Mouse (Mus musculus) left cerebral cortex, postnatal 36 days (tissue): ENCODE results near the gene Taf7l. TPM values are rescaled to one million over a fixed set of nuclear protein-coding genes. Genes with fewer than 3 reads are reported as not detected.

ENCODE experiments used
- DNase-seq, 2 experiments: peaks; one replicate each; pipeline ENCODE4 v3.0.0; 2021 to 2022; ENCODE audit warnings: low spot score in 2 of 2, mixed read lengths in 1 of 2
- intact Hi-C: fragments of 180-260 bp; cut with DNase I; formaldehyde crosslinking; loops from one replicate; pipeline ENCODE4 v1.15.1; 2025
- total RNA-seq, 2 experiments: library from RNA; stranded (reverse); gene quantifications; 2 replicates each; pipeline ENCODE4 v1.2.3; 2021

The Taf7l gene
- total RNA-seq: under 1 TPM in 1 of 2 experiments, not detected in 1; 0.45 TPM

DNA sequence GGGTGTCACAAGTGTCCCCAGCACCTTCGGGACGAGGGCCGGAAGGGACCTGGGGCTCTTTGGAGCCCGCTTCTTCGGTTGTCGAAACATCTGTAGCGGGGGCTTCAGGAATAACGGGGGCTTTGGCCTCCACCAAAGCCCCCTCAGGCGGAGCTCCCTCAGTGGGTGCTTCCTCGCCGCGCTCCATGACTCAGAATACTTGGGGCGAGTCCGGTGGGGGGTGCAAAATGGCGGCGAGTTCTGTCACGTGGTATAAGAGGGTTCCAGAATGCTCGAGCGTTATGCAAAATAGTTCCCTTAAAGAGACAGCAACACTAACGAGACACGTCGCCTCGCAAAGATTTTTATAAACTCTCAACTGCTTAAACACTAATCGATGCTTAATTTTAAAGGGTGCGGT, at the start of gene Taf7l:
Gene Taf7l (minus strand): TSS at position 201 of the 400 bp plus-strand sequence.
- intact Hi-C loops: no loop called here

GRCm38 (mm10) chrX:134525260-134525659, 49.0 kb upstream of the Taf7l start:
- no peak for DNase-seq
- intact Hi-C loops: no loop called here

More for the DNA sequence above, at the start of gene Taf7l:
- no peak for DNase-seq

GRCm38 (mm10) chrX:134523772-134524171, 47.5 kb upstream of the Taf7l start:
- intact Hi-C loops: no loop called here
- no peak for DNase-seq

- no peak for DNase-seq
- intact Hi-C loops: no loop called here
These were observed 33.2 kb upstream of the Taf7l start for GRCm38 (mm10) chrX:134509473-134509872.

GRCm38 (mm10) chrX:134507977-134508376, 31.7 kb upstream of the Taf7l start:
- intact Hi-C loops: no loop called here
- DNase-seq: no peak

- no peak for DNase-seq
- intact Hi-C loops: no loop called here
These were observed 24.4 kb upstream of the Taf7l start for GRCm38 (mm10) chrX:134500651-134501050.

DNA sequence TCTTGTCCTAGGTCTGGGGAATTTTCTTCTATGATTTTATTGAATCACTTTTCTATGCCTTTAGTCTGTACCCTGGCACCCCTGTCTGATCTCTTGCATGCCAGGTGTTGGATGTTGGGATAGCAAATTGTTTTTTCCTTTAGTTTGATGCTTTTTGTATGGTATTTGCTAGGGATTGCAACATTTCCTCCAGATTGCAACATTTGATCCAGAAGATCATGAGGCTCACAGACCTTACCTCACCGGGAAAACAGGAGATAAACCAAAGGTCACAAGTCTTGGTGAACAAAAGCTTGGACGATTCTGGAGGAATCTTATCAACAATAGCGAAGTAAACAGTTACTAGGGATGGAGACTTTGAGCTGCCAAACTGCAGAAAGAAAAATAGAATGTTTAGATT, 5.4 kb upstream of the Taf7l start:
- intact Hi-C loops: no loop called here
- DNase-seq: no peak

DNA sequence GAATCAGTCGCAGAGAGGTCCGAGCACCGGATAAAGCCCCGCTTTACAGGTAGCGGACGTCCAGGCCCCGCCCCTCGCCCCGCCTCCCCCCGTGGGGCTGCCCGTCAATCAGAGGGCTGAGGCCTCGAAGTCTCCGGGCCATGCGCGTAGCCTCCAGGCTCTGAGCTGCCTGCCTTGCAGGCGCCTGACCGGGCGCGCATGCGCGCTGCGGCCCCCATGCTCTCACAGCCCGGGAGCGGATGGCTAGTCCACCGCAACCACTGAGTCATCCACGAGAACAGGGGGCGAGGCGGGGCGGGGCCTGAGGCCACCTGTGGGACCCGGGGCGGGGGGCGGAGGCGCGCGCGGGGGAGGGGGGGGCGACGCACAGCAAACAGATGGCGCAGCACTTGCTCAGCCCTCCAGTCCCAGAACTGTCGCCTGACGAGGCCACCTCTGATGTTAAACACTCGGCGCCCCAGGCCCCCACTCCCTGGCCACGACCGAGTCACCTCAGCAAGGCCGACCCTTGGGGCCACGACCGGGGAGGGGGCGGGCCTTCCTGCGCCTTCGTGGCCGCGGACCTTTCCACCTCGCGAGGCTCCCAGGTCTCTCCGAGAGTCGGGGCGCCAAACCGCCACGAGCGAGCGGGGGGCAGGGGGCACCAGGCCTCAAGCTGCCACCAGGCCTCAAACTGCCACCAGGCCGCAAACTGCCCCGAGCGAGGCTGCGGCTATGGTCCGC, 1.1 kb downstream of the Taf7l start:
- no peak for DNase-seq
- intact Hi-C loops: no loop called here

DNA sequence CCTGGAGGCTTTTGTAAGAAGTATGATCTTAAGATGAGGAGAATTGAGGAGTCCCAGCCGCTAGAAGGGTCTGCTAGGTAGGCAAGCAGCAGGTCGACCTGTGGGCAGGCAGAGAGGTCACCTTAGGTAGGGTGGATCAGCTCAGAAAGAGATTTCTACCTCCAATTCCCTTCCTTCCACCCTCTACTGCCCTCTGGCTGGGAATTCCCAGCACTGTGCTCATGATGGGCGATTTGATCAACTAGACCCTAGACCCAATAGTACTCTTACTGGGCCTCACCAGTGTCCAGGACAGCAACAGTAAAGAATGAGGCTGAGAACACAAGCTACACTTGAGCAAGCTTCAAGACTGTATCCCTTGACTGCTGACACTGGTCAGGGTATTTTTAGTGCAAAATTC, 49.0 kb downstream of the Taf7l start:
- intact Hi-C loops: no loop called here
- DNase-seq: no peak

GRCm38 (mm10) chrX:134426819-134427218, 49.5 kb downstream of the Taf7l start:
- DNase-seq: no peak

GRCm38 (mm10) chrX:134425798-134426197, 50.5 kb downstream of the Taf7l start:
- intact Hi-C loops: no loop called here
- DNase-seq: no peak

More at GRCm38 (mm10) chrX:134426819-134427218, 49.5 kb downstream of the Taf7l start:
- intact Hi-C loops: no loop called here

DNA sequence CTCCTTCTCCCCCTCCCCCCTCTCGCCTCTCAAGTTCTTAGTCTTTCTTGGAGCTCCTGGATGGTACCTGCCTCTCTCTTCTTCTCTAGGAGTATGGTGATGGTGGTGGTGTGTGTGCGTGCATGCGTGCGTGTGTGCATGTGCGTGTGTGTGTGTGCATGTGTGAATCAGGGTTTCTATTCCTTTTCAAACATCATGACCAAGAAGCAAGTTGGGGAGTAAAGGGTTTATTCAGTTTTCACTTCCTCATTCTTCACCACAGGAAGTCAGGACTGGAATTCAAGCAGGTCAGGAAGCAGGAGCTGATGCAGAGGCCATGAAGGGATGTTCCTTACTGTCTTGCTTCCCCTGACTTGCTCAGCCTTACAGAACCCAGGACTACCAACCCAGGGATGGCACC, 52.0 kb downstream of the Taf7l start:
- intact Hi-C loops: no loop called here
- no peak for DNase-seq

- DNase-seq: no peak
- intact Hi-C loops: no loop called here
These were observed 56.2 kb downstream of the Taf7l start for GRCm38 (mm10) chrX:134420097-134420496.

GRCm38 (mm10) chrX:134412096-134412495, 64.2 kb downstream of the Taf7l start:
- intact Hi-C loops: no loop called here
- DNase-seq: no peak

Other genes starting within 250 kb of the Taf7l start
- gene Trmt2b, start 199.5 kb downstream of the Taf7l start, total RNA-seq: 1 to 10 TPM; 8.1 to 8.7 TPM
- gene Tmem35a, start 181.3 kb downstream of the Taf7l start, total RNA-seq: 10 to 100 TPM; 54.4 to 65.1 TPM
- gene Cenpi, start 168.4 kb downstream of the Taf7l start, total RNA-seq: under 1 TPM; 0.11 to 0.25 TPM
- gene Drp2, start 71.9 kb downstream of the Taf7l start, total RNA-seq: 10 to 100 TPM; 53.0 to 66.3 TPM
- gene Timm8a1, start 65.4 kb upstream of the Taf7l start, total RNA-seq: 10 to 100 TPM; 16.6 to 18.4 TPM
- 1 to 10 TPM; 1.1 TPM for gene Btk, start 107.1 kb upstream of the Taf7l start, total RNA-seq
- gene Rpl36a, start 109.2 kb upstream of the Taf7l start, total RNA-seq: 100 to 1,000 TPM; 102 to 120 TPM
- 10 to 100 TPM; 11.0 TPM for gene Gla, start 124.6 kb upstream of the Taf7l start, total RNA-seq
- 100 to 1,000 TPM; 154 to 156 TPM for gene Hnrnph2, start 124.7 kb upstream of the Taf7l start, total RNA-seq
- gene Armcx4, start 210.0 kb upstream of the Taf7l start, total RNA-seq: 10 to 100 TPM; 36.3 to 36.4 TPM
- gene Armcx1, start 241.5 kb upstream of the Taf7l start, total RNA-seq: 10 to 100 TPM; 60.3 to 74.8 TPM